Mouse (Mus musculus) NIH3T3 (cell line): ENCODE results near the gene Zfp948.
"Not testable (repeated sequence)": the region's sequence is repeated elsewhere in the genome, so short reads cannot be mapped to it uniquely, and the experiment has no call there.

ENCODE experiments used
- DNase-seq: peaks from one replicate; pipeline ENCODE4 v3.0.0-alpha.2; 2012; ENCODE audit warnings: low read depth

The Zfp948 gene

DNA sequence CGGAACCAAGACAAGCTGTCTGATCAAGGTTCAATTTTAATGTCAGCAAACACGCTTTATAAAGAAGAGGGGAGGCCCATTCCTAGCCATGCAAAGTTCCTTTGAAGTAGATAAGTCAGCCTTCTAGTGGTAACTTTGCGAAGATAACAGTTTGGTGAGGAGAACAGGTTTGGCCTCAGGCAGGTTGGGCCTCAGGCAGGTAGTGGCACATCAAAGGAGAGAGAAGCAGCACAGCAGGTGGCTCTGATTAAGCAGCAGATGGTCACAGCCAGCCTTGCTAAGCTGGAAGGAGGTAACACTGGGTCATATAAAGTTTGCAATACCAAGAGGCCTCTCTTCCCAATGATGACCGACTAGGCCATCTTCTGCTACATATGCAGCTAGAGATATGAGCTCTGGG lies 69.0 kb downstream of the Zfp948 start:
- DNase-seq = not testable (repeated sequence)
